Mouse (Mus musculus): Measurements from ENCODE around the gene Rgs3.

Gene Rgs3

DNA sequence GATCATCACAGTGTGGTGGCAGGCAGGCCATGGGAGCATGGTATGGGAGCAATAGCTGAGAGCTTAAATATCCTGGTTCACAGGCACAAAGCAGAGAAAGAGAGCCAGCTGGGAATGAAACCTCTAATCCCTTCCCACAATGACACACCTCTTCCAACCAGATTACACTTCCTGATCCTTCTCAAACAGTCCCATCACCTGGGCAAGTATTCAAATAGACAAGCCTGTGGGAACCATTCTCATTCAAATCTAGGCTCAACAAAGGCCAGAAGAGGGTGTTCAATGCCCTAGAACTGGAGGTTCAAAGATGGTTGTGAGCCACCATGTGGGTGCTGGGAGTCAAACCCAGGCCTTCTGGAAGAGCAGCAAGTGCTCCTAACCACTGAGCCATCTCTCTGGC, 161.2 kb downstream of the Rgs3 start:
- no peak for DNase-seq (ENCODE audit: low spot score in 2 of 2)

DNA sequence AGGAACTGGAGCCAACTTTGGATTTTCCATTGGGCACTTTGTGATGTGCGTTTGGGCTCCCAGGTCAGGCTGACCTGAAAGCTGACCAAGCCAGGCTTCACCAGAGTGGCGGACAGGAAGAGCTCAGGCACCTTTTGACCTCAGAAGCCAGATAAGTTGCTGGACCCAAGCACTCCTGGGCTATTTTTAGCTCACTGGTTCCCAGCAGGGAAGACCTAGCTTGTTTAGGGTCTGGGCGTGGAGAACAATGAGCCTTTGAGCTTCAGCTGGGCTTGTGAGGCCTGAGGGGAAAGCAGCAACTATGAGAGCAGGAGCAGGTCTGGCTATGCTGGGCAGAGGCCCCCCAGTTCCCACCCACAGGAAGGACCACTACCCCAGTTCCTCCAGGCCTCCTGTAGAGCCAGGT, 162.4 kb downstream of the Rgs3 start:
- no peak for DNase-seq (ENCODE audit: low spot score in 2 of 2)

GRCm38 (mm10) chr4:62723795-62724194, 164.1 kb downstream of the Rgs3 start:
- DNase-seq (ENCODE audit: low spot score in 2 of 2), result no peak

GRCm38 (mm10) chr4:62726282-62726937, 166.8 kb downstream of the Rgs3 start:
- DNase-seq (ENCODE audit: low spot score in 2 of 2), result no peak

- DNase-seq (ENCODE audit: low spot score in 2 of 2), result peak; percentile 56 to 67
Observed at GRCm38 (mm10) chr4:62727541-62728303, 168.1 kb downstream of the Rgs3 start.

DNA sequence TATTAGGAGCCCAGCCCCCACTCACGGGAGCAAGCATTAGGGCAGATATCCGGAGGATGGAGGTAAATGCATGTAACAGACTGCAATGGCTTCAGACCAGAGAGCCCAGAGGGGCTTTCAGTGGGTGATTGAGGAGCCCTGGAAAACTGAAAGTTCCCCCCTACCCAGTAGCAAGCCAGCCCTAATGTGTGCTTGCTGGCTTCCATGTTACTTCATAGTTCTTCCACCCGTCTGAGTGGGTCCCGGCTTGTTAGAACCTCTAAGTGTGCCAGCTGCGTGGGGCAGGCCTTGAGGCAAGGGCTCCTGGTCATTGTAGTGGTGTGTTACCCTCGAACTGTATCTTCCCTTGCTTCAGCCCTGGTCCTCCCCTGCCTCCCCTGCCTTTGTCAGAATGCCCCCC, 168.8 kb downstream of the Rgs3 start:
- DNase-seq (ENCODE audit: low spot score in 2 of 2), result no peak

GRCm38 (mm10) chr4:62729191-62729590, 169.5 kb downstream of the Rgs3 start:
- no peak for DNase-seq (ENCODE audit: low spot score in 2 of 2)

DNA sequence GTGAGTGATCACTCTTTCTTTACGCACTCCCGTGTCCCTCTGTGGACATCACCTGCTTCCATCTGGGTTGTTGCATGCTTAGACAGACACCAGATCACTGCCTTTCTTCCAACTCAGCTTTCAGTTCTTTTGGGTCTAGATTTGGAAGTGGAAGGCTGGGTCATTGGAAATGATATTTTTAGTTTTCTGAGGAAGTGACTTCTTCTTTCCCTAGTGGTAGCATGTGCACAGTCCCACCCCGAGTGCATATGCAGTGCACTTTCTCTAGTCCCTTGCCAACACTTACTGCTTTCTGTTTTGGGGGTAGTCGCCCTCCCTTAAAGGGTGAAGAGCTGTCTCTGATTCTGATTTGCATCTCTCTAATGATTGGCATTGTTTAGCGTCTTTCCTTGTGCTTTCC, 170.3 kb downstream of the Rgs3 start:
- DNase-seq (ENCODE audit: low spot score in 2 of 2), result no peak

- no peak for DNase-seq (ENCODE audit: low spot score in 2 of 2)
Observed at GRCm38 (mm10) chr4:62730861-62731260, 171.2 kb downstream of the Rgs3 start.

DNA sequence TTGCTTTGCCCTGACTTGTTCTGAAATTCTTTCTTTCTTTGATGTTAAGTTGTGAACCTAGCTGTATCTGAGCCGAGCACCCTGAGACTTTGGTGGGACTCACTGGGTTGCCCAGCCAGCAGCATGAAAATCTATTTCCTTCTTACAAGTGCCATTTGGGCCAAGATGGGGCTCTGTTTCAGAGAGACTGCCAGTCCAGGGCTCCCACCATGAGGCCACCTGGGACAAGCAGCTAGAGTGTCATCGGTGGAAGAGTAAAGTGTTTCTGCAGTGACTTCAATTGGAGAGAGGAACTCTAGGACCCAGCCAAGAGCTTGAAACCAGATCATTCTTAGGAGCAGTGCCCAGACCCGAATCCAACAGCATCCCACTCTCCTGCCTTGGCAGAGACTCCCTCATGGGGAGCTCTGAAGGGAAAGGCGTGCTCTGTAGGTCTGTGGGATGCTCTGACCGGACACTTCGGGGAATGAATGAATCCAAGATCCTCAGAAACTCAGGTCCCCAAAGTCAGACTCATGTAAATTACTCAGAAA, 171.9 kb downstream of the Rgs3 start:
- DNase-seq (ENCODE audit: low spot score in 2 of 2), result no peak

DNA sequence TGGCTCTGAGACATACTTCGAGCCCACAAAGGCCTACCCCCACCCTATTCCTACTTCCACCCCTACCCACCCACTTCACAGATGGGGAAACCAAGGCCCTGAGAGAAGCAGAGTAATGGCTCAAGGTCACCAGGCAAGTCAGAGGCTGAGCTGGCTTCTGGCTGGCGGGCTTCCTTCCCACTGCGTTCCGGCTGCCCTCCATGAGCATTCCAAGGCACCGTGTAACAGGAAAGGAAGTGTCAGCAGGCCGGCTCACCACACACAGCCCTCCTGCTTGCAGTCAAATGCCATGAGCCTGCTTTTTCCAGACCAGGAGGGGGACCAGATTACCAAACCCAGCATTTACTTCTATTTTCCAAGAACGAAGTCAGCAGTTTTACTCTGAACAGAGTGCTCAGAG, 172.4 kb downstream of the Rgs3 start:
- DNase-seq (ENCODE audit: low spot score in 2 of 2), result no peak

DNA sequence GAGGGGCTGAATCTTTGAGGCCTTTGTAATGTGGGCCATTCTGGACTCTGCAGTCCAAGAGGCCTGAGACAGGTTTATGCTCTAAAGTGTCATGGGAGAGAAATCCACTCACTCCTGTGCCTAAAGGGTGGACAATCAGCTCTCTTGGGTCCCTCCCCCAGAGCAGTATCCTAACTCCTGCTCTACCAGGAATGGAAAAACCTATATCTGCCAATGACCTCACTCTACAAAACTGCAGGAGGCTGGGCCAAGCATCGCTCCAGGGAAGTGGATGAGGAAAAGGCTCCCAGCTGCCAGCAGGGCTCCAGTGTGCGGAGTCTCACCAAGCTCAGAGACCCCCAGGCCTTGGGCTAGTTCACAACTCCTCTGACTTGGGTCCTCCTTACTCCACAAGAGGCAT, 173.2 kb downstream of the Rgs3 start:
- DNase-seq (ENCODE audit: low spot score in 2 of 2), result no peak

DNA sequence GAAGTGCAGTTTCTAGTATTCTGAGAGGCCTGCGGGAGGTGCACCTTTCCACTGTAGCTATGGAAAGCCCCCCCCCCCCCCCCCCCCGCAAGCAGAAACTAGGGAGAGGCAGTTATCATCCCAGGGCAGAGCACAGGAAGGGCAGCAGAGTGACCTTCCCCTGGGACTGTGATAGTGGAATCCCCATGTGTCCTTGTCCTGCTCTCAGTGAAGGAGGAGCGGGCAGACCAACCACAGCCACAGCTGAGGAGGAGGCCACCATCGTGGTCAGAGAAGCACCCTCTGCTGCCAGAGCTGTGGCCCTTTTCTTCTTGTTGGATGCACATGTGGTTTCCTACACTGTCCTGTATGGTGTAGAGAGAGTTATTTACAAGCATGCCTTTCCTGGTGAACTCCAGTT, 174.3 kb downstream of the Rgs3 start:
- no peak for DNase-seq (ENCODE audit: low spot score in 2 of 2)

- DNase-seq (ENCODE audit: low spot score in 2 of 2), result no peak
Observed at GRCm38 (mm10) chr4:62735291-62735690, 175.6 kb downstream of the Rgs3 start.

- no peak for DNase-seq (ENCODE audit: low spot score in 2 of 2)
Observed at GRCm38 (mm10) chr4:62735878-62736277, 176.2 kb downstream of the Rgs3 start.

GRCm38 (mm10) chr4:62736421-62736820, 176.8 kb downstream of the Rgs3 start:
- DNase-seq (ENCODE audit: low spot score in 2 of 2), result peak in 1 of 2 experiments; percentile 42

GRCm38 (mm10) chr4:62736904-62737303, 177.3 kb downstream of the Rgs3 start:
- no peak for DNase-seq (ENCODE audit: low spot score in 2 of 2)

- peak in 1 of 2 experiments; percentile 69 for DNase-seq (ENCODE audit: low spot score in 2 of 2)
Observed at GRCm38 (mm10) chr4:62737983-62738695, 178.5 kb downstream of the Rgs3 start.

DNA sequence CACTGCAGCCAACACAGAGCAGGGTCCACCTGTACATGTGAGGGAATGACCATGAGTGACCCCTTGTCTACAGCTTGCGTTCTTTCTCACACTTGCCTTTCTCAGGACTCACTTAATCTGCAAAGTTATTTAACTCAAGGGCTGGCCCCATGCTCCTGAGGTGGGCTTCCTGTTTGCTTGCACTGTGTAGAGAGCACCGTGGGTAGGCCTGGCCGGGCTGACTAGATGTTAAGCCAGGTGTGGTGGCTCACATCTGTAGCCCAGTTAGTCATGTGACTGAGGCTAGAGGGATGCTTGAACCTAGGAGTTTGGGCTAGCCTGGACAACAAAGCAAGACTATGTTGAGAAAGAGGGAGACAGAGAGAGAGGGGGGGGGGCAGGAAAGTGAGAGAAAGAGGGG, 179.3 kb downstream of the Rgs3 start:
- DNase-seq (ENCODE audit: low spot score in 2 of 2), result no peak

GRCm38 (mm10) chr4:62739591-62739990, 179.9 kb downstream of the Rgs3 start:
- no peak for DNase-seq (ENCODE audit: low spot score in 2 of 2)

GRCm38 (mm10) chr4:62740282-62741054, 180.8 kb downstream of the Rgs3 start:
- DNase-seq (ENCODE audit: low spot score in 2 of 2), result no peak

DNA sequence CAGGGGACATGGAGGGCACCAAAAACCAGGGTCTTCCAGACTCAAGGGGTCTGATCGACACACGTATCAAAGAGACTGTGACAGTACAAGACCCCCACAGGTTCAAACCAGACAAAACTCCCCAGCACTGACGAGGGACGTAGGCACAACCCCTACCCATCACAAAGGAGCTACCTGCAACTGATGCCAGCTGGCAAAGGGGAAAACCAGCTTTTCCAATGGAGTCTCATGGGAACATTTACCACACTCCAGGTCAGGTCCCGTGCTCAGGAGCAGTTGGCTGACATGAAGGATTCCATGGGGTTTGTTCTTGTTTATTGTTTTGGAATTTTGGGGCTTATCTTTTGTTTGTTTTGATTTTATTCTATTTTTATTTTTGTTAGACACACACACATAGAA, 181.4 kb downstream of the Rgs3 start:
- no peak for DNase-seq (ENCODE audit: low spot score in 2 of 2)
